Mouse (Mus musculus) thymus, adult 2 months (tissue): ENCODE measurements around the gene Rprd1b.

Source experiments
- CTCF ChIP-seq: fragments of 200-500 bp; IDR thresholded peaks from 2 replicates; pipeline ENCODE4 v1.5.1; 2012; ENCODE audit warnings: mild to moderate bottlenecking, control low read depth, low read length, moderate library complexity, borderline replicate concordance; ENCODE audit not compliant: control insufficient read depth, poor library complexity, insufficient read depth; ENCODE audit errors: extremely low read depth
- POLR2A ChIP-seq: fragments of 200-500 bp; IDR thresholded peaks from 2 replicates; pipeline ENCODE4 v1.6.1; 2012; ENCODE audit warnings: mild to moderate bottlenecking, low read length, control low read depth, moderate library complexity; ENCODE audit not compliant: control insufficient read depth, poor library complexity, insufficient read depth; ENCODE audit errors: extremely low read depth

GRCm38 (mm10) chr2:158168741-158169211 lies 140.5 kb downstream of the Rprd1b start:
- no peak for TF ChIP-seq CTCF
- no peak for TF ChIP-seq POLR2A
